Mouse (Mus musculus) stomach, embryonic 14.5 days (tissue): Measurements from ENCODE around the gene Cxcr2. TPM values are rescaled to one million over a fixed set of nuclear protein-coding genes. Genes with fewer than 3 reads are reported as not detected.

Experiments used
- ATAC-seq: fragments of 200-750 bp; cut with Nextera tagmentation; 2 replicates; pipeline ENCODE4 v1.8.0; 2017; ENCODE audit warnings: low read depth, moderate TSS enrichment; ENCODE audit not compliant: insufficient number of reproducible peaks, insufficient read depth, low FRiP score
- H3K27ac ChIP-seq: fragments of 300-500 bp; sonication (generic); 2 replicates; pipeline ENCODE4 v1.5.1; 2014; ENCODE audit warnings: mild to moderate bottlenecking, low read length, moderate library complexity, mixed read lengths
- H3K27me3 ChIP-seq: fragments of 300-500 bp; sonication (generic); 2 replicates; pipeline ENCODE4 v1.6.1; 2014; ENCODE audit warnings: low read length, control low read depth, mixed read lengths; ENCODE audit not compliant: control insufficient read depth, insufficient read depth
- H3K36me3 ChIP-seq: fragments of 300-500 bp; sonication (generic); 2 replicates; pipeline ENCODE4 v1.6.1; 2014; ENCODE audit warnings: mild to moderate bottlenecking, control low read depth, low read length, moderate library complexity, mixed read lengths; ENCODE audit not compliant: control insufficient read depth, insufficient read depth
- H3K4me1 ChIP-seq: fragments of 300-500 bp; sonication (generic); 2 replicates; pipeline ENCODE4 v1.6.1; 2014; ENCODE audit warnings: low read length, control low read depth, mixed read lengths; ENCODE audit not compliant: control insufficient read depth, insufficient read depth
- H3K4me2 ChIP-seq: fragments of 300-500 bp; sonication (generic); replicated peaks from 2 replicates; pipeline ENCODE4 v1.6.1; 2014; ENCODE audit warnings: low read depth, low read length, control low read depth
- H3K4me3 ChIP-seq: fragments of 300-500 bp; sonication (generic); 2 replicates; pipeline ENCODE4 v1.5.1; 2014; ENCODE audit warnings: low read depth, low read length, control low read depth
- H3K9ac ChIP-seq: fragments of 300-500 bp; sonication (generic); replicated peaks from 2 replicates; pipeline ENCODE4 v1.6.1; 2014; ENCODE audit warnings: low read depth, mild to moderate bottlenecking, control low read depth, low read length, moderate library complexity, mixed read lengths
- H3K9me3 ChIP-seq: fragments of 300-500 bp; sonication (generic); 2 replicates; pipeline ENCODE4 v1.6.1; 2016; ENCODE audit warnings: low read depth, low read length, control low read depth; ENCODE audit not compliant: control insufficient read depth
- WGBS: fragments of 180-500 bp; shearing (Covaris S2); extraction: QIAGEN DNeasy Blood & Tissue Kit; methylation state at CpG from one replicate; pipeline ENCODE4 v1.1.7; 2014; 5-methylcytosine and 5-hydroxymethylcytosine counted together
- polyA plus RNA-seq: library from polyadenylated mRNA; unstranded; fragments of >200 nt; fragmentation: Nextera tagmentation; extraction: Ambion mirVana; gene quantifications from 2 replicates; pipeline ENCODE4 v1.2.1, GENCODE M21; 2014

Gene Cxcr2
- polyA plus RNA-seq, 1 experiment from 2014 or later: 0.07 TPM

GRCm38 (mm10) chr1:74178618-74179017 lies 24.8 kb downstream of the Cxcr2 start:
- no peak overlapping the region for H3K4me3 ChIP-seq
- 79% methylated on average over 3 of the region's 3 CpGs for WGBS
- H3K9ac ChIP-seq: no peak overlapping the region
- no peaks in the 10 kb centered on the region for H3K9me3 ChIP-seq
- ATAC-seq: no peak
- H3K36me3 ChIP-seq: no peaks in the 10 kb centered on the region
- no peaks in the 10 kb centered on the region for H3K27me3 ChIP-seq
- H3K4me2 ChIP-seq: no peak overlapping the region
- peaks cover 16% of the 10 kb centered on the region for H3K4me1 ChIP-seq
- peak overlapping the region; percentile 1; the same call in 1 of the 2 replicates for H3K27ac ChIP-seq

GRCm38 (mm10) chr1:74179624-74180408 lies 26.0 kb downstream of the Cxcr2 start:
- peak; percentile 78; the same call in 1 of the 2 replicates for ATAC-seq
- Histone ChIP-seq H3K27ac (peak overlapping the region; percentile 86), H3K36me3 (no peaks in the 10 kb centered on the region), H3K27me3 (no peaks in the 10 kb centered on the region), H3K4me1 (peaks cover 16% of the 10 kb centered on the region), H3K9ac (no peak overlapping the region), H3K4me3 (no peak overlapping the region), H3K4me2 (no peak overlapping the region), H3K9me3 (no peaks in the 10 kb centered on the region)
- 32% methylated on average over 9 of the region's 9 CpGs for WGBS

- Histone ChIP-seq H3K9ac (no peak overlapping the region), H3K4me3 (no peak overlapping the region), H3K27me3 (no peaks in the 10 kb centered on the region), H3K27ac (no peak overlapping the region), H3K4me2 (no peak overlapping the region), H3K36me3 (no peaks in the 10 kb centered on the region), H3K9me3 (no peaks in the 10 kb centered on the region), H3K4me1 (peaks cover 12% of the 10 kb centered on the region)
- 69% methylated on average over 2 of the region's 2 CpGs for WGBS
- ATAC-seq: no peak
Observed at GRCm38 (mm10) chr1:74181462-74181861, 27.7 kb downstream of the Cxcr2 start.

GRCm38 (mm10) chr1:74183006-74183405 lies 29.2 kb downstream of the Cxcr2 start:
- H3K4me3 ChIP-seq: no peak overlapping the region
- no peaks in the 10 kb centered on the region for H3K9me3 ChIP-seq
- no peak overlapping the region for H3K9ac ChIP-seq
- ATAC-seq: no peak
- no peaks in the 10 kb centered on the region for H3K27me3 ChIP-seq
- H3K27ac ChIP-seq: no peak overlapping the region
- 55% methylated on average over 2 of the region's 2 CpGs for WGBS
- H3K4me1 ChIP-seq: peaks cover 9% of the 10 kb centered on the region; the same call in 1 of the 2 replicates
- H3K36me3 ChIP-seq: no peaks in the 10 kb centered on the region
- no peak overlapping the region for H3K4me2 ChIP-seq

- Histone ChIP-seq H3K4me3 (no peak overlapping the region), H3K9me3 (no peaks in the 10 kb centered on the region), H3K4me2 (no peak overlapping the region), H3K36me3 (no peaks in the 10 kb centered on the region), H3K4me1 (no peaks in the 10 kb centered on the region), H3K9ac (no peak overlapping the region), H3K27me3 (no peaks in the 10 kb centered on the region), H3K27ac (no peak overlapping the region)
- no peak for ATAC-seq
- WGBS: 85% methylated on average over 7 of the region's 7 CpGs
Observed at GRCm38 (mm10) chr1:74190471-74190870, 36.7 kb downstream of the Cxcr2 start.

- WGBS: 71% methylated on average over 2 of the region's 2 CpGs
- H3K36me3 ChIP-seq: no peaks in the 10 kb centered on the region
- no peak overlapping the region for H3K9ac ChIP-seq
- no peaks in the 10 kb centered on the region for H3K4me1 ChIP-seq
- no peak overlapping the region for H3K27ac ChIP-seq
- H3K4me2 ChIP-seq: no peak overlapping the region
- no peaks in the 10 kb centered on the region for H3K9me3 ChIP-seq
- ATAC-seq: no peak
- H3K27me3 ChIP-seq: no peaks in the 10 kb centered on the region
- no peak overlapping the region for H3K4me3 ChIP-seq
Observed at GRCm38 (mm10) chr1:74192711-74193110, 38.9 kb downstream of the Cxcr2 start.

- Histone ChIP-seq H3K27me3 (no peaks in the 10 kb centered on the region), H3K4me3 (no peak within 1 kb of the TSS), H3K4me2 (no peak within 1 kb of the TSS), H3K9ac (no peak within 1 kb of the TSS), H3K36me3 (no peaks in the 10 kb centered on the region), H3K4me1 (no peaks in the 10 kb centered on the region), H3K9me3 (no peaks in the 10 kb centered on the region), H3K27ac (no peak within 1 kb of the TSS)
- no peak for ATAC-seq
- 56% methylated on average over 8 of the region's 8 CpGs for WGBS
Observed at GRCm38 (mm10) chr1:74194445-74194844, 40.7 kb downstream of the Cxcr2 start, which contains the start of gene Cxcr1. TSS of gene Cxcr1 (minus strand) at chr1:74194631.

- Histone ChIP-seq H3K4me3 (no peak overlapping the region), H3K27me3 (no peaks in the 10 kb centered on the region), H3K36me3 (no peaks in the 10 kb centered on the region), H3K4me2 (no peak overlapping the region), H3K9ac (no peak overlapping the region), H3K27ac (no peak overlapping the region), H3K4me1 (0 out of 2 replicates have a peak, but pooled peaks cover 3% of the 10 kb centered on the region), H3K9me3 (no peaks in the 10 kb centered on the region)
- no peak for ATAC-seq
- 47% methylated on average over 7 of the region's 7 CpGs for WGBS
Observed at GRCm38 (mm10) chr1:74195961-74196360, 42.2 kb downstream of the Cxcr2 start.
